Mouse (Mus musculus): ENCODE data around the gene Ccl27a.

DNA sequence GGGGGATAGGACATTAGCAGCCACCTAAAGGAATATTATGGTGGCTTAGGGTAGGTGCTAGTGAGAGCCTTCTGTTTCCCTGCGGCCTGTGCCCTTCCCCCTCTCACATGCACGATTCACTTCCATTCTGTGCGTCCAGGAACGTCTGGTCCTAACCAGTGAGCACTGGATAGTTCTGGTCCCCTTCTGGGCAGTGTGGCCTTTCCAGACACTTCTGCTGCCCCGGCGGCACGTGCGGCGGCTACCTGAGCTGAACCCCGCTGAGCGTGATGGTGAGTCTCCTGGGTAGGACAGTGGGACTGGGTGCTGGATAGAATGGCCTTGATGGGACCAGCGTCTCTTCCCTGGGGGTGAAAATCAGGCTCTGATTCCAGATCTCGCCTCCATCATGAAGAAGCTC, 16.7 kb downstream of the Ccl27a start:
- no peak for TF ChIP-seq CTCF (IDR thresholded peaks at IDR 0.05)
- no peak for TF ChIP-seq EP300 (IDR thresholded peaks at IDR 0.05)
